Mouse (Mus musculus) kidney, postnatal 10 days (tissue): ENCODE data around the gene Lrrc4c.

Experiments used
- DNase-seq: peaks from one replicate; pipeline ENCODE4 v3.0.0; 2021; ENCODE audit warnings: mixed read lengths

Lrrc4c gene

DNA sequence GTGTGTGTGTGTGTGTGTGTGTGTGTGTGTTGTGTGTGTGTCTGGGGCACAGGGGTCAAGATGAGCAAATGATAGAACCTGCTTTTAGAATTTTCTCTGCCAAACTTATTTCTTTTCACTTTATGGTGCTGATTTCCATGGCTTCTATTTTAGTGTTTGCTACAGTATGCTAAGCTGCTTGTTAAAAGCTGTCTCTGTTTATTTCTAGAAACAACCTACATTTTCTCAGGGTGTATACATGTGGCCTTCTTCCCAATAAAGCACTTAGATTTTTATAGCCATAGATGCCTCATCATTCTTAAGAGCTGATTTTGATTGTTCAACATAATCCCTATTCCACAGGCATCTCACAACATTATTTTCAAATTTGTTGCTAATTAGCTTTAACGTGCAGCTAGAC is 229.2 kb downstream of the Lrrc4c start:
- DNase-seq: no peak

DNA sequence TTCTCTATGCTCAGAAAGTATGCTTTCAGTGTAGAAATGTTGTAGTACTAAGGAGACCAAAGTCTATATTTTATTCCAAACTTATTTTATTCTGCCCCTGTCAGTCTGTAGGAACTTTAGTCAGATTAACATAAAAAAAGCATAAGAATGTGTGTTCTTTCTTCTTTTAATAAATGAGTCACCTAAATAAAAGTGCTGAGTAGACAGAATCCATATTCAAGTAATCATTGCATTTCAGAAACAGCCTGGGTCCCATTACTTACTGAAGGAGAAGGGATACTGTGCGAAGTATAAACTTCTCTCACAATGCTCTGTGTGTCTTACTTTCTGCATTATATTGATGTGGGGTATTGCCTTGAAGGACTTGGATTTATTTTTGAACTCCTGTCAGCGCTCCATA is 255.8 kb downstream of the Lrrc4c start:
- no peak for DNase-seq

DNA sequence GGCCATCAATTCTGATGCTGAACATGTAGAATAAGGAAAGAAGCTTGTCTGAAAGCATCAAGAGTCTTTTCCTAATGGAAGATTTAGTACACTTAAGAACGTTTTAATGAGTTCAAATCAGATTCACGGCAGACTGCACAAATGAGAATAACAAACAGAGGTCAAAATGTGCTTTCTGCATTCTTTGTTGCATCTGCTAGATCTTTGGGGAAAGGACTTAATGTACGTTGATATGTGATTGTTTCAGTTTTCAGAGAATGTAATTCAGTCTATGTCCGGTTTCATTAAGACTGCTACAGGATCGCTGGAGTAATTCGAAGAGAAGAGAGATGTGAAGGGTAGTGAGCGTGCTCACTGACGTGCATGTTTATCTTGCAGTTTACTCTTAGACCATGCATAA is 259.7 kb downstream of the Lrrc4c start:
- no peak for DNase-seq

DNA sequence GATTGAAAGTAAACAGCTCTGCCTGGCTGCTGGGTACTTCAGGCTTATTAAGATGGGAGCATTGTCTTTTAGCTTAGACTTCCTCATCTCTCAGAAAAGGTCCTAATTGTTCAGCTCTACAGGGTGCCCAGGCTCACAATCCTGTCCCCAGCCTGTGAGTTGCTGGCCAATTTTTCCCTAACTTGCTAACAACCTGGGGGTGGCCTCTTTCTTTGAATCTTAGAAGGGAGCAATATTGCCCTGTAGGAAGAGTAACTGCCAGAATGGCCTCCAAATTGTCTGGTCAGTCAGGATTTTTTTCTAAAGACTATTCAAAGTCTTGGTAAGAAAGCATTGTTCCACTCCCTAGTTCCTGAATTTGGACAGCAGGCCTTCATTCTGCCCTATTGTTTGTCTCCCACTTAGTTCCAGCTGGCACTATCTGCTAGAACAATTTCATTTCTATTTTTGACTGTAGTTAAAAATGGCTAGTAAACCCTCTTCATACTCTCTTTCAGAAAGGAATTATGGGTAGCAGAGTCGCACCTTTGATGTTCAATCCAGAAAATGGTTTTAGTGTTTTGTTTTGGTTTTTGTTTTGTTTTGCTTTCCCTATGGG is 262.3 kb downstream of the Lrrc4c start:
- no peak for DNase-seq

DNA sequence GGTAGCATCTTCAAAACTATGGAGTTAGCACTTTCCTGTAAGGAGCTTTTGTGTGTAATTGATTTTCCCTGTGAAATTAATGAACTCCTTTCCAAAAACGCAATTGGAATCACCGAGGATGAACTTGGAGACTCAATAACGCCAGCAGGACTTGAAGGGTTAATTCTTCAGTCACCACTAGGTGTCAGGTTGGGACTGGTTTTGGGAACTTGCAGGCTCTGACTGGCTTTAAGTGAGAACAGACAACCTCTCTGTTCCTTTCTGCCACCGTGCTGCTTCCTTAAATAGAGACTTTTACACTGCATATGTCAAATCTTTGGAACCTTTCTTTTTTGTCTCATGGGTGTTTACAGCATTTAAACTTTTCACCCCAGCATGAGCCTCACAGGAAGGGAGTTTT is 267.7 kb downstream of the Lrrc4c start:
- DNase-seq: peak; percentile 42

DNA sequence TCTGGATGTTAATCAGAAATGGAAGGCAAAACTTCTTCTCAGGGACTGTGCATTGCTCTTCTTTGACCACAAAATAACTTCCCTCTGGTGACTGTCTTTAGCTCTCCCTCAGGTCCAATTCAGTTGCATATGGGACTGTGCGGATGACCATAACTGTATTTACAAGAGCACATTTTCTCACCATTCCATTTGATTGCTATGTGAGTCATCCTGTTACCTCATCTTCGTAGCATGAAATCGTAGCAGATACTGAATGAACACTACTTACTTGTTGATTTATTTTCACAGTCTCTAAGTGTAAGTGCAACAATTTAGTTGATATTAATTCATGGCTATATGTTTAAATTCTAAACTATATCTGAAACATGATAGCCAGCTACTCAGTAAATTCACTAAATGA is 286.8 kb downstream of the Lrrc4c start:
- DNase-seq: no peak

DNA sequence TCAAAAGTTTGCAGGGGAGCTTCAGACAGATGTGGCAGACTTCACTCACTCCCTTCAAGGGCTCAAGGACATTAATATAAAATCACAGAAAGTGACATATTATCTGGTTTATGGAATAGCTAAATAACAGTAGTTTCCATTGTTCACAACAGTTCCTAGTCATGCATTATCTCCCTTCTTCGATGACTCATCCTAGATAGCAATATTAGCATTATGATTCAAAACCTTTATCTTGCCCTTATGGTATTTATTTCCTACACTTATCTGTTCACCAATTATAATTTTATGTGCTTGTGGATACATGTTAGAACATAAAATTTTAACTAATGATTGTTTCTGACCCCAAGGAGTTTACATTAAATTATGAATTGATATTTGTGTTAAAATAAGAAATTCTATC is 296.2 kb downstream of the Lrrc4c start:
- DNase-seq: no peak

DNA sequence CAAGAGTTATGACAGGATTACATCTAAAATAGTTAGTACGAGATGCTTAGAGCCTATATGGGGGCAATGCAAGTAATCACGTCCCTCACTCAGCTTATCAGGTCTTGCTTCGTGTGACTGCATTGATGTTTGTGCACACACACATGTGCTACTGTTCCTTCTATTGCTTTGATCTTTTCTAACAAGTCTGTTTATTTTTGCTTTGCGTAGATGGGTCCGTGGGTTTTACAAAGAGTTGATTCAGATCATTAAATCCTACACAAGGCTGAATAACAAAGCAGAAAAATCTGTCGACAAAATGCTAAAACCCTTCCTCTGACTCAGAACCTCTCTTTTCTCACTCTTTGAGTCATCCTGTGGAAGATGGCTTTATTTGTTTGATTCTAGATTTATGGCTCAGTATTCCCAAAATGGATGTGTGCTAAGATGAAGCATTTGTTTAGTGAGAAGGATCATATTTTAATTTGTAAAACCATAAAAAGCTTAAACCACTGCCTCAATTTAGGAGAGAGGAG is 300.8 kb downstream of the Lrrc4c start:
- no peak for DNase-seq

DNA sequence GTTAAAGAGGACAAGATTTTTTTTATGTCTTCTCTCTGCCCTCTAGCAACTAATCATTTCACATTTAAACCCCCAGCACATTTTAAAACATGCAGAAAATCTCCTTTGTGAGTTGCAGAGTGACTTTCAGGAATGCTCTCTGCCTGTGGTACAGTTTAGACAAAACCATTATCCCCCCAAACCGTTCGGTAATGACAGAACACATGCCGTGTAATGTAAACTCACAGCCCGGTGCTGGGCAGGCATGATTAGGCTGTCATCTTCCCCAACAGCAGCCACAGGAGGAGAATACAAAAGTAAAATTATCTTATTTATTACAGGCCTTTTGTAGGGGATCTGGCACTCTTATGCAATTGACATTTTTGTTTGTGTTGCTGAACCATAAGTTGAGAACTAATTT is 349.1 kb downstream of the Lrrc4c start:
- no peak for DNase-seq

DNA sequence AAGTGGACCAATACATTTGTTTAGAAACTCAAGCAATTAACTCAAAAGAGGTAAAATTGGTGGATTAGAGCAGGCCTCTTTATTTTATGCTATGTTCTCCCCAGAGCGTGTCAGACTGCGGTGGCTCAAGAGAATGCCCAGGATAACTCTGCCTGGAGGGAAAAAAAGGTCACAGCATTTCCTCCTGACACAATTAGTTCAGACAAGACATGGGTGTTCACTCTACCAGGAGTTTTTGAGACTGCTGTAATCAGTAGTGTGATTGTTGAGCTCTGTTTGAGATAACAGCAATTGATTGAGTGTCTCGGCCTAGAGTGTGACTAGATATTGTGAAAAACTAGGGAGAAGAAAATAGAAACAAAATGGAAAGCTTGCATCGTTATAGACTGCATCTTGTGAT is 363.8 kb downstream of the Lrrc4c start:
- no peak for DNase-seq

DNA sequence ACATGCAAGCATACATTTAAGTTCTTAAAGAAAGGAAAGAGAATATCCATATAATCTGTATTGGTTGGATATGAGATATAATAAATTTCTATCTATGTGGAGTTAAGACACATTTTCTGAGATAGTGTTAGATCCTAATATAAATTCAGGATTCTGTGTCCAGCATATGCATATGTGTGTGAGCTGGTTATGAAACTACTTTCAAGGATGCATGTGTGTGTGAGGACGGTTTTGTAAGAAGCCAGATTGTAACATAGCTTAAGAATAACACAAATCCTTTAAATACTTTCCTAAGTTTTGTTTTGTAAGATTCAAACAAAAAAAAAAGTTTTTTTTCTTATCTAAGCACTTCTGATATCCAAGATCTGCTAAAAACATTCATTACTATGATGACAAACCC is 367.4 kb downstream of the Lrrc4c start:
- DNase-seq: no peak

DNA sequence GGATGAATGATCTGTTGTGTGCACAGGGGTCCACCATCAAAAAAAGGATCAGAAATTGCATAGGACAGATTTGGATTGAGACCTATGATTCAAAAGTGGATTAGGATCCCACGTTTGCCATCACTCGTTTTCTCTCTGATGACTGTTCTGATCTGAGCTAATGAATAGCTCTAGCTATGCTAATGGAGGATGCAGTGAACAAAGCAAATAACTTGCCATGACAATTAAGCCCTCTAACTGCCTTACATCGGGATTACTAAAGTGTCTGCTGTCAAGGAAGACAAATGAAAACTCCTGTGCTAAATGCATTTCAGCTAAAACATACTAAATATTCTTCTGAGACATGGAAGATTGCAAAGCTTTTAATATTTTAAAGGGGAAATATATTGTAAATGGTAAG is 387.0 kb downstream of the Lrrc4c start:
- no peak for DNase-seq

DNA sequence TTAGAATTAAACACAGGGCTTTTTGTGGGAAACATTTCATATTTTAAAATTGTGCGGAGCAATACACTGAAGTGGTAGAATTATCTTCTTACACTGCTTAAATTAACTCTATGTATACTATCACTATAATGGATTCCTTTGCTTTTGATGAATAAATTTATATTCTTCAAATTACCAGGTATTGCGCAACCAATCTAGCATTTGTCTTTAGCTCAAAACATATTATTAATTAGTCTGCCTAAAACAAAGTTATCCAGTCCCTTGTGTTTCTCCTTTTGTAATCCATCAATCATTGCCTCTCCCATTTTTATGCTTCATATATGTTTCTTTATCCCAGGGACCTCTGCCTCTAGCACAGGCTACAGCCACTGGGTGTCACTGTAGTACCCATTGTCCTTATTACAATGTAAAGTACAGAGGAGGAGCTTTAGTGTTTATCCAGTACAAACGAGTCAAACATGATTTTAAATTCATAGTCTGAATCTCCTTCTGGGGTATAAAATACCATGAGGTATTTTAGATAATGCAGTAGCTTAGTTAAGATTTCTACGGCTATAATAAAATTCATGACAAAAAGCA is 389.9 kb downstream of the Lrrc4c start:
- DNase-seq: no peak

DNA sequence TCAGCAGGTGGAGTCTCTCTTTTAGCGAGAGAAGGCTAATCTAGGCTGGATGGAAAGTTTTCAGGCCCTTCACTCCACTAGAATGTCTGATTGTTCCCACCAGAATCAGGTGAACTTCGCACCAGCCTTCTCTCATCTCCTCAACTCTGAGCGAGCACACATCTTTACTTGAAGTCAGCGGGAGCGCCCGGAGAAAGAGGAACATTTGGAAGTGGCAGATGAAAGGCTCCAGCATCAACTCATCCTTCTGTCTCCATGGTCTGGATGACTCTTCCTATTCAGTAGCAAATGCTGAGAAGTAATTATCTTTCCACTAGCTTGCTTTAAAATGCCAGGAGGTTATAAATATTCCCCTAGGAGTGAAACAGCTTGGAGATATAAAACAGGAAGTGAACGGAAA is 396.6 kb downstream of the Lrrc4c start:
- no peak for DNase-seq

DNA sequence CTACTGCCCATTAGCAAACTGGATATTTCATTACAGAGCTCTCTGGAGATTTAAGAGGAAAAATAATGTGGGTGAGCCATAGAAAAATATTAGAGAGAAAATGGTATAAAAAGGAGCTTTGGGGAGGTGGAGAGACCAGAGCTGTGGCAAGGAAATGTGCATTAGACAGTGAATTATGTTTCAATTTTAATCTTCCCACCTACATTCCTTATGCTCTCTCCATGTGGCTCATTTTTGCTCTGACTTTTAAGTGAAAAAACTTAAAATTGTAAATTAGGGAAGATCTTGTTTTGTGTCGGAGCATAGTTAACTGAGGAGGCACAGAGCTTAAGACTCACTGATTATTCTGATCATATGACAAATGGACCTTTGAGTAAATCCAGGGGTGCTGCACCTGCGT is 399.4 kb downstream of the Lrrc4c start:
- DNase-seq: no peak

DNA sequence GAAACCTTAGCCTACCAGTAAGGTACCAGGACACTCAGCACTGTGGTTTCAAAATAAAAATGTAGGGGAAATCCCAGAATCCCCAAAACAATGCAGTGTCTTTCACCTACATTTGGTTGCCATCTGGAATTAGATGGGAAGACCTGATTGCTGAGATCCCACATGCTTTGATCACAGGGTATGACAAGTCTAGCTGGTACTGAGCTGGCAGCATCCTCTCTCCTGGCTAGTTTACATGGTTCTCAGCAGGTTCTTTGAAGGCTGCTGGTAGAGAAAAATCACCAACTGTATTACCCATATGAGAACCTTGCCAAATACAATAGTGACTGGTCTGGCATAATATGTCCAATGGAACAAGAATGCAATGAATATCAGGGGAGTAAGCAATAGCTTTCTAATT is 405.4 kb downstream of the Lrrc4c start:
- no peak for DNase-seq

DNA sequence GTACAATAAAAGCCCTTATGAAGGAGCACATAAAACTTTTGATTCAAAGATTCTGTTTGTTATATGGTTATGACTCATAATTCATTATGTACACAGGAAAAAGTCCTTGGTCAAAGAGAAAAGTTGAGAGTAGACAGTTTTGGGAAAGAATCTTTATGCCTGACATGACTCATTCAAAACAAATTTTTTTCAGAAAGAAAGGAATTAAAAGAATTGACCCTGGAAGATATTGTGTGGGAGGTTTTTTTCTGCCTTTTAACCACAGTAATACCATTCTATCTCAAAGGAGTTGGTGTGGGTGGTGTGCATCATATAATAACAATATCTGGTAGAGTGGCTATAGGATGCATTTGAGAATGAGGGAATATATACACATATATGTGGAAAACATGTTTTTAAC is 418.1 kb downstream of the Lrrc4c start:
- DNase-seq: no peak

DNA sequence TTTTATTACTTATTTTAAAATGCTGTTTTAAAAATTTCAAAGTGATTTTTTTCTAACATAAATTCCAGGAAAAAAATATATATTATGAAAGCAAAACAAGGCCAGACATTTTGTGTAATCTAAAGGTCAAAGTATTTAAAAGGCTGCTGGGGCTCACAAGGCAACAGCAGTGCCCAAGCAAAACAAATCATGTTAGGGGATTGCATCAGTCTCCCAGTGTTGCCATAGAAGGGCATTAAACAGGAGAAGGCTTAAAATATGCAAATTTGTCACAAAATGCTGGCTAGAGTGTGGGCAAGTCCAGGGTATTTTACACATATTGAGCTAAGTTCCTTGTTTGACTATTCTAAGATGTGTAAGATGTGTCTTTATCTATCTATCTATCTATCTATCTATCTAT is 437.1 kb downstream of the Lrrc4c start:
- no peak for DNase-seq

DNA sequence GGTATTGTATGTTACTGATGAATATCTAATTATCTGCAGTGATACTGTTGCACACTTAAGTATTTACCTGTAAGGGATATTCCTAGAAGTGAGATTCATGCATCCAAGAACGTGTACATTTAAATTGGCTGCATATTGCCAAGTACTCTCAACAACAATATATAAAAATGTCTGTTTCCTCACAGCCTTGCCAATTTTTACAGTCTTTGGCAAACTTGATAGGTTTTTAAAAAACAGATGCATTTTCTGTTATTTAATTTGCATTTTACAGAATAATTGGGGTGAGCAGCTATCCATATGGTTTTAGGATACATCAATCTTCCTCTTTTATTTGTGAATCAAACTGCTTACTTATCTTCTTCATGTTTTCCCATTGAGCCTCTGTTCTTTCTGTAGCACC is 439.7 kb downstream of the Lrrc4c start:
- no peak for DNase-seq

DNA sequence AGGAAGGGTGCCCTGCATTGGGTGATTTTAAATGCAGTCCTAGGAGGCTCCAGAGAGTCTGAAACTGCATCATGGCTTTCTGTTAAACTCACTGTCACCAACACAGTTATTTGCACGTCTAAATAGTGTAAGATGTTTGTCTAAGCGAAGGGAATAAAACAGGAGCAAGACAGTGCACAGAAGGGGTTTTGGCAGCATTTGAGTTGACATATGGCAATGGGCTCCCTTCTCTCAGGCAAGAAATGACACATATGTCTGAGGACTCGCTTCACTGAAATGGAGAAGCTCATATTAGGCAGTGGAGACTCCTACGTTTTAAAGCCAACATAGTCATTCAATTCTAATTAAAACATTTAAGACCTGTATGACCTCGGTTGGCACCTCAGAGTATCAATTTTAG is 445.6 kb downstream of the Lrrc4c start:
- no peak for DNase-seq

DNA sequence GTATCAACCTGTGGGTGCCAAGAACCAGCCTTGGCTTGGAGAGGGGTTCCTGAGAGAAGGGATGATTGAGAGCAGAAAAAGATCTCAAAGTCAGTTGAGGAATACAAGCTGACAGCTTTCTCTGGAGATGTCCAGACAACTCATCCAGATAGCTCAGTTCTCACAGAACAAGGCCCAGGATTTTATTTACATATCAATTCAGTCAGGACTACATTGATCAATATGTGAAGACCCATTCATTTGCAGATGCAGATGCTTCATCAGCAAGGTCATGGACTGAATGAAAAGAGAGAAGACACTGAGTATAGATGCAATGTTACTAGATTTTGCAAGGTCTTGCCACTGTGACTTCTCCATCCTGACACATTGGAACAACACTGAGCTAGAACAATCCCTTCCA is 457.4 kb downstream of the Lrrc4c start:
- no peak for DNase-seq

DNA sequence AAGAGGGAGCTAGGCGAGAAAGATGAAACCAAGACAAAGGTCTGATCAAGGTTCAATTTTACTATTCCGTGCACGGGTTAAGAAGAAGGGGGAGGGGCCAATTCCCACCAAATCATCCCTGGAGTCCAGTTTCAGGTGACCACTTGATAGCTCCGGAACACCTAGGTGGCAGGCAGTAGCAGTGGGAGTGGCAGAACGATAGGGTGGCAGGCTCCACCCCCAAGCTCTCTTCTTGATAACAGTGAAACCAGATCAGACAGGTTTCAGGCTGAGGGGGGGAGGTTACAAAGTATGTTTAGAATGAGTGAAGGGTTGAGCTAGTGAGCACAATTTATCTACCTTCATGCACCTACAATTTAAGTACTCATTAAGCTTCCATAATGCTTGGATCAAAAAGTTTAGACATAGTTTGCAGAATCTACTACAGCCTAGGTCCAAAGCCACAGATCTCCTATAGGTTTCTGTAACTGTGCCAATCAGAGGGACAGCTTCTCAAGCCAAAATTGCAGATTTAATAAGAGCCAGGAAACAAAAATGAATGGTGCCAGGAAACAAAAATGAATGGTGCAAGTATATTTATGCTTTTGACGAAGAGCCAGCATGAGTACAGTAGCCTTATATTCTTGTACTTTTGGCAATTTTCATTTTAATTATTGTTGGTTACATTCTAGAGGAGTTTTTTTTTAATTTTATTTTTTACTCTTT is 478.9 kb downstream of the Lrrc4c start:
- DNase-seq: no peak

DNA sequence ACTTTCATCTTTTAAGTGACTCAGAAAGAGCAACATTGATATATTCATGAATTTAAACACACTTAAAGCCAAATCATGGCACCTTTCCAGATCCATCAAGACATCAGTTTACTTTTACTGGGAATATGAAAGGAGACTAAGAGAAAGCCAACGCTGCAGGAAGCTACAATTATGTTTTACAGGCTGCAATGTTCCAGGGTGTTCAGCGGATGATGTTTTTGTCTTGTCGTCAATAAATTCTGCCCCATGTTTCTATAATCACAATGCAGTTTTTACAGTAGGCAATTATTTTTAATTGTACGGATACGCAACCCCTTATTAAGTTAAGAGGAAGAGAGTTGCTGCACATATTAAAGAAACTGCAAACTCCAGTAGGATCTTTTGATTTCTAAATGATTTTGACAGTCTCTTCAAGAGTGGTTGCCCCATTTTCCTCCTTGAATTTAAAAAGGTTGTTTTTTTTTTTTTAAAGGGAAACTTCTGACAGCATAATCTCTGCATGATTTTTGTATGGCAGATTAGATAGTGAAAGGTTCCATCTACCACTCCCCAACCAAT is 532.9 kb downstream of the Lrrc4c start:
- no peak for DNase-seq

DNA sequence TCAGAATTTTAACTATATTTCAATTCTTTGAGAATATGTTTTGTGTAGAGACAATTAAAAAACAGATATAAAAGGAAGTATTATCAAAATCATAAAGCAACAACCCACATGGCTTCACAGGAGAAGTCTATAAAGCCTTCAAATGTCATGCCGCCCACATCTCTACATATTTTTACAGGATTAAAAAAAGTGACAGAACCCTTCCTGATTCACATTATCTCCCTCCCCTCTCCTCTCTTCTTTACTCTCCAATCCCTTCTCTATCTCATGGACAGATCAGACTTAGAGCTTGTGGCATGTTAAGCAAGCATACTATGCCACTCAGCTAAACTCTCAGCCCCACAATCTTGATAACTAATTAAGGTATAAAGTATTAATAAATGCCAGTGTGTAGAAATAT is 535.8 kb downstream of the Lrrc4c start:
- DNase-seq: no peak
